18 mouse cellular contexts compared by ENCODE assay signal in the genomic region with DNA sequence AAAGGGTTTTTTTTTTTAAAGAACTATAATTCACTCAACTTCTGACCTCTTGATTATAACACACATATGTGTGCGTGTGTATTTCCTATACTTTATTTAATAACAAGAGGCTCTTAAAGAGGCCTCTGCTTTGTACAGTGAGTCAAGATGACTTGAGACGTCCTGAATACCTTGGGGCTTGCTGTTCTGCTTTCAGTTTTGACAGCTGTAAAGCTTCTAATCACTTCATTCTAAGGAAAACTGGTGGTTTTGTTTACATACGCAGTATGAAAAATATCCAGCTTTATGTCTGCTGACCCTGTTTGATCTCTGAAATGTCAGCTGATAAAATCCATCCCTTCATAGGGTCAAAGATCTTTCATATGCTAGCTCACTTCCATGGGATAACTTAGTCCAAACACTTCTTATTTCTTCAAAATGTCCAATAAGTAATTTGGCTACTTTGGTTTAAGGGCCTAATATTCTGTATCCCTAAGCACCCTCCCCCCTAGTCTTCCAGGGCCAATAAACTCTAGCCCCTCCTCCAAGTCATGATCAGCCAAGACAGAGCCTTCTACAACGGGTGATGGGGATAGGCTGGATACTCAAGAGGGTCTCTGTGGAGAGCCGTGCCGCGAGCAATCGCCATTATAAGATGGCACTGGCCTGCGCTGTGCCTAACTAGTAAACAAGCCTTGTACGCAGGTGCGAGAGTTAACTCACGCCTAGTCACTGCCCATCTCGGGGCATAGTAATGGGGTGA.
"Had no signal": no experiment of that assay in that cellular context is flagged by ENCODE, and none has a peak within 500 bp of the region (broad histone marks: within the 10 kb centered on the region; RNA-seq: fewer than 3 reads in every experiment).

No protein-coding gene starts in this region.

- H3K4me1 ChIP-seq: limb, embryonic 12.5 days; liver, embryonic 13.5 days; neural tube, embryonic 15.5 days had no signal

- H3K4me3 ChIP-seq: intestine, embryonic 15.5 days; layer of hippocampus, adult 2 months; limb, embryonic 12.5 days; liver, embryonic 13.5 days; megakaryocyte, embryonic 14.5 days; midbrain, embryonic 13.5 days; myocyte; neural tube, embryonic 15.5 days had no signal

- H3K36me3 ChIP-seq: intestine, embryonic 15.5 days; limb, embryonic 12.5 days; liver, embryonic 13.5 days; midbrain, embryonic 13.5 days; neural tube, embryonic 15.5 days had no signal

- DNase-seq: kidney, adult 8-10 months; kidney, postnatal 4 days; liver; liver, embryonic 13.5 days; liver, postnatal 0 days; right cerebral cortex, adult 18-20 months; right cerebral cortex, postnatal 25 days; thymus, adult 18-20 months; thymus, postnatal 14 days had no signal

- H3K27ac ChIP-seq: hindbrain, postnatal 0 days; intestine, embryonic 15.5 days; layer of hippocampus, adult 2 months; limb, embryonic 12.5 days; liver, embryonic 13.5 days; macrophage; midbrain, embryonic 13.5 days; neural tube, embryonic 15.5 days had no signal

- H3K9ac ChIP-seq: intestine, embryonic 15.5 days; limb, embryonic 12.5 days; liver, embryonic 13.5 days; liver, postnatal 0 days; midbrain, embryonic 13.5 days; neural tube, embryonic 15.5 days had no signal

- ATAC-seq: hindbrain, postnatal 0 days; intestine, embryonic 15.5 days; liver, postnatal 0 days; midbrain, embryonic 13.5 days had no signal

- H3K9me3 ChIP-seq: intestine, embryonic 15.5 days; limb, embryonic 12.5 days; liver, embryonic 13.5 days; megakaryocyte, embryonic 14.5 days; midbrain, embryonic 13.5 days; neural tube, embryonic 15.5 days had no signal

- H3K27me3 ChIP-seq: intestine, embryonic 15.5 days; limb, embryonic 12.5 days; liver, embryonic 13.5 days; midbrain, embryonic 13.5 days; neural tube, embryonic 15.5 days had no signal

- H3K4me2 ChIP-seq: intestine, embryonic 15.5 days; limb, embryonic 12.5 days; liver, embryonic 13.5 days; midbrain, embryonic 13.5 days; neural tube, embryonic 15.5 days had no signal
